Mouse (Mus musculus) CH12.LX (cell line): ENCODE results near the gene Pphln1.

Source experiments
- CTCF ChIP-seq, 2 experiments: IDR thresholded peaks in 1 of 2; conservative IDR thresholded peaks in 1 of 2; 2 replicates each; pipeline ENCODE4 v1.5.1; 2011 to 2012; ENCODE audit warnings: low read depth in 2 of 2, low read length in 2 of 2, improper control_type of control experiment in 1 of 2, inconsistent platforms in 1 of 2, mild to moderate bottlenecking in 1 of 2, moderate library complexity in 1 of 2
- ELF1 ChIP-seq: IDR thresholded peaks from 2 replicates; pipeline ENCODE4 v1.6.1; 2014; ENCODE audit warnings: low read depth, mild to moderate bottlenecking, inconsistent platforms, low read length, improper control_type of control experiment
- GABPA ChIP-seq: IDR thresholded peaks from 2 replicates; pipeline ENCODE4 v1.6.1; 2012; ENCODE audit warnings: low read depth, low read length, improper control_type of control experiment, inconsistent platforms; ENCODE audit not compliant: insufficient replicate concordance
- MAX ChIP-seq: IDR thresholded peaks from 2 replicates; pipeline ENCODE4 v1.6.1; 2011; ENCODE audit warnings: low read length, improper control_type of control experiment
- POLR2A ChIP-seq: IDR thresholded peaks from 2 replicates; pipeline ENCODE4 v1.6.1; 2011; ENCODE audit warnings: low read depth, mild to moderate bottlenecking, improper control_type of control experiment, low read length
- POLR2AphosphoS2 ChIP-seq: IDR thresholded peaks from 2 replicates; pipeline ENCODE4 v1.6.1; 2011; ENCODE audit warnings: low read depth, low read length, improper control_type of control experiment
- TCF12 ChIP-seq: IDR thresholded peaks from 2 replicates; pipeline ENCODE4 v1.6.1; 2014; ENCODE audit warnings: low read depth, mild to moderate bottlenecking, inconsistent platforms, low read length, improper control_type of control experiment
- UBTF ChIP-seq: IDR thresholded peaks from 2 replicates; pipeline ENCODE4 v1.6.1; 2012; ENCODE audit warnings: low read depth, mild to moderate bottlenecking, inconsistent platforms, low read length, improper control_type of control experiment, moderate library complexity
- ZKSCAN1 ChIP-seq: IDR thresholded peaks from 2 replicates; pipeline ENCODE4 v1.6.1; 2012; ENCODE audit warnings: low read depth, inconsistent platforms, low read length, improper control_type of control experiment, borderline replicate concordance
- ZNF384 ChIP-seq: IDR thresholded peaks from 2 replicates; pipeline ENCODE4 v1.6.1; 2012; ENCODE audit warnings: low read depth, low read length, improper control_type of control experiment, inconsistent platforms

GRCm38 (mm10) chr15:93499866-93500265 lies 101.7 kb downstream of the Pphln1 start:
- TF ChIP-seq ZNF384 (no peak), POLR2AphosphoS2 (no peak), CTCF (conservative IDR thresholded peaks at IDR 0.05 in 1 of 2, IDR thresholded peaks at IDR 0.05 in 1 of 2; ENCODE audit: low read depth in 2 of 2, low read length in 2 of 2) (no peak), TCF12 (no peak), ELF1 (no peak), ZKSCAN1 (no peak), MAX (no peak), GABPA (no peak), UBTF (no peak), POLR2A (no peak)
